10 mouse cellular contexts compared by ENCODE assay signal in genomic region chr10:75595981-75596380, GRCm38 (mm10). TPM values are rescaled to one million over a fixed set of nuclear protein-coding genes. Genes with fewer than 3 reads are reported as not detected.
DNase-seq lines count a peak whose midpoint lies in the region; ATAC-seq and TF ChIP-seq lines count a peak whose summit lies in the region.
"Had no signal": no experiment of that assay in that cellular context is flagged by ENCODE, and none has a peak within 500 bp of the region (broad histone marks: within the 10 kb centered on the region; RNA-seq: fewer than 3 reads in every experiment).

No protein-coding gene starts in this region.

- H3K4me2 ChIP-seq in lung, embryonic 14.5 days = no peak overlapping the region
- H3K4me2 ChIP-seq: neural tube, embryonic 13.5 days; stomach, embryonic 15.5 days had no signal

- H3K36me3 ChIP-seq in lung, embryonic 14.5 days (ENCODE audit: insufficient read depth) = no peaks in the 10 kb centered on the region
- H3K36me3 ChIP-seq: neural tube, embryonic 13.5 days; stomach, embryonic 15.5 days had no signal

- H3K27ac ChIP-seq in lung, embryonic 14.5 days (ENCODE audit: low read depth) = no peak overlapping the region
- H3K27ac ChIP-seq: neural tube, embryonic 13.5 days; stomach, embryonic 15.5 days had no signal

- intact Hi-C loops in heart, postnatal 14 days (cut with DNase I) = no loop called here
- intact Hi-C loops in left cerebral cortex, postnatal 36 days (cut with DNase I) = no loop called here

- no peak for ATAC-seq in lung, embryonic 14.5 days (ENCODE audit: insufficient read depth)
- no peak for ATAC-seq in erythroblast, adult 5-6 weeks (replicated peaks; ENCODE audit: low FRiP score, poor library complexity, severe bottlenecking)

- H3K4me3 ChIP-seq in lung, embryonic 14.5 days (ENCODE audit: low read depth, low read length) = no peak overlapping the region
- H3K4me3 ChIP-seq: neural tube, embryonic 13.5 days; stomach, embryonic 15.5 days had no signal

- TF ChIP-seq CTCF in lung, embryonic 14.5 days (IDR thresholded peaks at IDR 0.05; ENCODE audit: low read depth) = no peak

- no peak overlapping the region for H3K9ac ChIP-seq in lung, embryonic 14.5 days
- H3K9ac ChIP-seq: neural tube, embryonic 13.5 days; stomach, embryonic 15.5 days had no signal

- WGBS in lung, embryonic 14.5 days = 59% methylated on average over 8 of the region's 8 CpGs

- peak; percentile 30 for DNase-seq in cerebellum, adult 11-12 months
- DNase-seq in cerebellum, adult 8-10 months = no peak
- peak; percentile 80 for DNase-seq in lung, embryonic 14.5 days
- DNase-seq in lung, postnatal 14 days = no peak
- peak; percentile 83 to 86 for DNase-seq in heart, postnatal 14 days
- peak; percentile 58 to 82 for DNase-seq in urinary bladder, postnatal 36 days (ENCODE audit: low spot score in 2 of 2)
- DNase-seq in left cerebral cortex, postnatal 36 days (ENCODE audit: low spot score in 2 of 2) = no peak

- H3K9me3 ChIP-seq in lung, embryonic 14.5 days (ENCODE audit: low read depth, low read length) = no peaks in the 10 kb centered on the region; the same call in 1 of the 2 replicates
- H3K9me3 ChIP-seq: stomach, embryonic 15.5 days had no signal

- H3K27me3 ChIP-seq in lung, embryonic 14.5 days (ENCODE audit: insufficient read depth, low read length) = no peaks in the 10 kb centered on the region
- H3K27me3 ChIP-seq: neural tube, embryonic 13.5 days; stomach, embryonic 15.5 days had no signal

- H3K4me1 ChIP-seq in lung, embryonic 14.5 days (ENCODE audit: insufficient read depth) = 0 out of 2 replicates have a peak, but pooled peaks cover 9% of the 10 kb centered on the region

RNA-seq across cellular contexts. Expression of gene Ggt5, which starts 6.8 kb away (rescaled TPM):
- 0.43 and 0.71 TPM in 2 replicates for polyA plus RNA-seq in lung, embryonic 14.5 days (2014; fragmentation: Nextera tagmentation; extraction: Ambion mirVana)
- total RNA-seq in heart, postnatal 14 days (2021) = 10 to 100 TPM in 1 of 2 experiments, 1 to 10 TPM in 1; 8.3 to 10.7 TPM
- total RNA-seq in erythroblast, adult 5-6 weeks (2015; ENCODE audit: low replicate concordance) = 0.42 and 1.3 TPM in 2 replicates
- 4.9 and 6.6 TPM in 2 replicates for total RNA-seq in erythroblast, adult 5-6 weeks (2017; ENCODE audit: low replicate concordance)
- total RNA-seq in left cerebral cortex, postnatal 36 days (2021) = 1 to 10 TPM; 1.6 to 2.9 TPM

RNA-seq across cellular contexts. Expression of gene Ggt1, which starts 34.6 kb away (rescaled TPM):
- polyA plus RNA-seq in lung, embryonic 14.5 days (2014; fragmentation: Nextera tagmentation; extraction: Ambion mirVana) = 1.8 and 1.9 TPM in 2 replicates
- not detected for total RNA-seq in heart, postnatal 14 days (2021)
- 1.3 and 3.6 TPM in 2 replicates for total RNA-seq in erythroblast, adult 5-6 weeks (2015; ENCODE audit: low replicate concordance)
- total RNA-seq in erythroblast, adult 5-6 weeks (2017; ENCODE audit: low replicate concordance) = not detected in 2 replicates
- 1 to 10 TPM; 2.5 to 4.1 TPM for total RNA-seq in left cerebral cortex, postnatal 36 days (2021)

RNA-seq across cellular contexts. Expression of gene Lrrc75b, which starts 35.9 kb away (rescaled TPM):
- 0.50 and 0.69 TPM in 2 replicates for polyA plus RNA-seq in lung, embryonic 14.5 days (2014; fragmentation: Nextera tagmentation; extraction: Ambion mirVana)
- total RNA-seq in heart, postnatal 14 days (2021) = 1 to 10 TPM; 1.3 to 1.5 TPM
- not detected in 2 replicates for total RNA-seq in erythroblast, adult 5-6 weeks (2015; ENCODE audit: low replicate concordance)
- total RNA-seq in erythroblast, adult 5-6 weeks (2017; ENCODE audit: low replicate concordance) = not detected in 2 replicates
- total RNA-seq in left cerebral cortex, postnatal 36 days (2021) = 10 to 100 TPM in 1 of 2 experiments, 1 to 10 TPM in 1; 9.8 to 10.1 TPM

RNA-seq across cellular contexts. Expression of gene Susd2, which starts 47.8 kb away (rescaled TPM):
- 5.8 and 5.9 TPM in 2 replicates for polyA plus RNA-seq in lung, embryonic 14.5 days (2014; fragmentation: Nextera tagmentation; extraction: Ambion mirVana)
- 1 to 10 TPM; 2.4 to 2.5 TPM for total RNA-seq in heart, postnatal 14 days (2021)
- total RNA-seq in erythroblast, adult 5-6 weeks (2015; ENCODE audit: low replicate concordance) = 1.7 and 5.2 TPM in 2 replicates
- total RNA-seq in erythroblast, adult 5-6 weeks (2017; ENCODE audit: low replicate concordance) = 3.8 and 4.0 TPM in 2 replicates
- total RNA-seq in left cerebral cortex, postnatal 36 days (2021) = 1 to 10 TPM; 7.8 to 8.3 TPM

Comparison
In these comparisons a context has a peak if more than half of its experiments do, and no peak if none do; other contexts are left out.
1. DNase-seq: peak in cerebellum, adult 11-12 months (single experiment), lung, embryonic 14.5 days (single experiment), heart, postnatal 14 days (2 of 2) and urinary bladder, postnatal 36 days (2 of 2); none in cerebellum, adult 8-10 months (single experiment), lung, postnatal 14 days (single experiment) and left cerebral cortex, postnatal 36 days (0 of 2).
2. RNA of gene Lrrc75b, which starts 35.9 kb away (total RNA-seq): 9.8 to 10.1 TPM in left cerebral cortex, postnatal 36 days; 1.3 to 1.5 TPM in heart, postnatal 14 days and not detected in erythroblast, adult 5-6 weeks; every median in the first group is over 4 times any median in the second.